Mouse (Mus musculus): ENCODE data around the gene Cxcr3.

The Cxcr3 gene

DNA sequence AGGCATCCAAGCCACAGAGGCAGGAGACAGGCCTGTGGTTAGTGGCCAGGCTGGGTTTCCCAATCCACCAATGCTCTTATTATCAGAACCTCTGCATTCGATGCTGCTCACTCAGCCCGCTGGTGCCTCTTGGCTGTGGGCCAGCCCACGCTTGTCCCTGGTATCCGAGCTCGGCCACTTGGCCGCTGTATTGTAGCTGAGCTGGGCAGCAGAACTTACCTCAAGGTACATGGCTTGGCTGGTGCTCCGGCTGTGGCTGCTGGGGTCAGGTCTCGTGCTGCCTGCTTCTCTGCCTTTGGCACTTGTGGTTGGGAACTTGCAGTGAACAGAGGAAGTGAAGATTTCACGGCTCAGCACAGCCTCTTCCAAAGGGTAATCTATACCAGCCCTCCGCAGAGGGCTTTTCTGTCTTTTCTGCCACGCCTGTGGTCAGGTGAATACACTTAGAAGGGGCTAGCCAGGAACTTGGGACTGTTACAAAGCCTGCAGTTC is at the start of gene Cxcr3:
Cxcr3 (minus strand) TSS at position 442 of the 492 bp plus-strand sequence.
- no peak for DNase-seq (ENCODE audit: low read depth, low spot score)

DNA sequence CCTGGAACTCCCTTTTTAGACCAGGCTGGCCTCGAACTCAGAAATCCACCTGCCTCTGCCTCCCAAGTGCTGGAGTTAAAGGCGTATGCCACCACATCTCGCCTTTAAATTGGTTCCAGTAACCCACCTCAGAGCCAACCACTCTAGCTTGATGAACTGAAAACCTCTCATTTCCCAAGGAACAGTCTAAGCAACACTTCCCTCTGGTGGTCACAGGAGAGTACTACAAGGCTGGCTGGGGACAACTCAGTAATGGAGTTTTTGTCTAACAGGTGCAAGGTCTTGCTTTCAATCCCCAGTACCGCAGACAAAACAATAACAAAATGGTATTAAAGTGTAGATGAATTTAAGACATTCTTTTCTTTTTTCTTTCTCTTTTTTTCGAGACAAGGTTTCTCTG is 38.0 kb upstream of the Cxcr3 start:
- peak; percentile 30 for DNase-seq (ENCODE audit: low read depth, low spot score)

DNA sequence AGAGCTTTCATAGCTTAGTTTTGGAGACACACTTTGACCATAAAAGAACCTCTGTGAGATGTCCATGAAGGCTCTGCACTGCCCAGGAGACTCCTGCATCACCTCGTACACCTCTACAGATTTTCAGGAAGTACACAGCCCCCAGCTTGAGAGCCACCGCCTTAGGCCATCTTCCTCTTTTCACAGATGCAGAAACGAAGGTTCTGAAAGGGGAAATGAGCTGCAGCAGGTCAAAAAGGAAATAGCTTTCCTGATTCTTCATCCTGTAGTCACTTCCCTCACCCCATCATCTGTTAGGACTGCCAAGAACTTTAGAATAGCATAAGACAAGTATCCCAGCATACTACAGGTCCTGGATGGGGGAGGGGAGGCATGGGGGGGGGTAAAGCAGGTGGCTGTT is 36.2 kb upstream of the Cxcr3 start:
- no peak for DNase-seq (ENCODE audit: low read depth, low spot score)

DNA sequence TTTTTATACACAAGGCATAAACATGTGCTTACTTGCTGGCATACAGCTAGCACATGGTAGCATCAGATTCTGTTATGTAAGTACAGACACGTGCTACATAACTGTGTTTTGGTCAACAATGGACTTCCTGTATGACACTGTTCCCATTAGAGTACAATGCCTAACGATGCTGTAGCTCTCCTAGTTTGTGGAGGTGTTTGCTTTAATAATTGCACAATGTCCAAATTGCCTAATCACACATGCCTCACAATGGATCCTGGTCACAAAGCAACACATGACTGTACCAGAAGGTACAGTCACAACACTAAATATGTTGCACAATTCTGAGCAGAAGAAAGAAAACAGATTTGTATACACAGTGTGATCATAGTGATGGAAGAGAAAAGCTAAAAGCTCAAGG is 35.4 kb upstream of the Cxcr3 start:
- no peak for DNase-seq (ENCODE audit: low read depth, low spot score)

DNA sequence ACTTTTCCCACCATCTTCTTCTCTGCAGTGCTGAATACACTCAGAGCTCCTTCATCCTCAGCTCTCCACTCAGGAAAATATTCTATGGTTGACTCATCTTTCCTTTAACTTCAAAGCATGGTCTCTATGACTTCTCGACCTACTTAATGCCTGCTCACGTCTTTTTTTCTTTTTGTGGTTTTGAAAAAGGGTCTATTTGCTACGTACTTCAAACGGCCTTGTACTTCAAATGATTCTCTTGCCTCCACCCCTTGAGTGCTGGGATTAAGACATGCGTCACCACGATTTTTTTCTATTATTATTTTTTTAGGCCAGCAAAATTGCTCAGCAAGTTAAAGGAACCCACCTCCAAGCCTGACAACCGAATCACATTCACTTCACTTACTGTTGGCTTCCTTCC is 33.2 kb upstream of the Cxcr3 start:
- DNase-seq (ENCODE audit: low read depth, low spot score): no peak

DNA sequence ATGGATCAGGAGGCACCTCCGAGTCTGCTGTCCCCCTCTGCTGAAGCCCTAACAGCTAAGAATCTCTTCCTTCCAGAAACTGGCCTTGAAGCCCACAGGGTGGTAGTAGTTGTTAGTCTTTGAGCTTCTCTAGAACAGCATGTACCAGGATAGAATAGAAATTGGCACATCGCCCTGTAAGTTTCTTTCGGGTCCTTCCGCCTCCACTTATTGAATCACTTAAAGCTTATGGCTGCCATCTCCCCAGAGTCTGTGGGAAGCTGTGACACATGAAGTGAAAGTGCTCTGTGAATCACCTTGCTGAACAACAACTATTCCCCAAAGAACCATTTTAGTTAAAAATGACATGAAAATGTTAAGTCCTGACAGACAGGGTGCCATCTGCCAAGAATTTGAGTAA is 31.0 kb upstream of the Cxcr3 start:
- DNase-seq (ENCODE audit: low read depth, low spot score): no peak

DNA sequence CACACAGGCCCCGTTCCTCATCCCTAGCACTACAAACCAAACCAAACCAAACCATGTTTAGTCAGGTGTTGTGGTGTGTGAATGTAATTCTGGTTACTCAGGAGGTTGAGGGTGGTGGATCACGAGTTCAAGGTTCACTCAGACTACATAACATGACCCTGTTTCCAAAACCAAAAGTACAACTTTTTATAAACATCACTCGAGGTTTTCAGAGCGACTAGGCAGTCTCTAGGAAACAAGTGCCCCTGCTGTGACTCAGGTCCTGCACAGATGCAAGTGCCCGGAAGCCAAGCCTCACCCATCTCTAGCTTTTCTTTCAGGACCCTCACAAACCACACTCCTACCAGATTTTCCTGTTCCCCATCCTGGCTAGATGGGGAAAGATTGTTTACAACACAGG is 30.6 kb upstream of the Cxcr3 start:
- no peak for DNase-seq (ENCODE audit: low read depth, low spot score)

DNA sequence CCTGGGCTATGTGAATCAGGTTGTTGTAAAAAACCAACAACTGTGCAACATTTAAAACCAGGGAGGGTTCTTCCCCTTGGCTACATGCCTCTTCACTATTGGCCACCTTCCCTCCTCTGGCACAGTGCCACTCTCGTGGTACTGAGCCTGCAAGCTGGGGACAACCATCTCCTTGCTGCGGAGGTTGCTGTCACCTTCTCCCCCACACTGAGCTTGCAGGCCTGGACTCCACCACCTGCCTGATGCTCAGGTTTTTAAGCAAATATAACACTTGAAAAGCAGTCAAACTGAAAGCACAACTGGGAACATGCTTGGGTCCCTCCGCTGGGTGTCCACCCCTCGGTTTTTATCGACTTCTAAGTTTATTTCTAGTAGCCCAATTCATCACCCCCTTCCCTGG is 20.4 kb upstream of the Cxcr3 start:
- DNase-seq (ENCODE audit: low read depth, low spot score): no peak

DNA sequence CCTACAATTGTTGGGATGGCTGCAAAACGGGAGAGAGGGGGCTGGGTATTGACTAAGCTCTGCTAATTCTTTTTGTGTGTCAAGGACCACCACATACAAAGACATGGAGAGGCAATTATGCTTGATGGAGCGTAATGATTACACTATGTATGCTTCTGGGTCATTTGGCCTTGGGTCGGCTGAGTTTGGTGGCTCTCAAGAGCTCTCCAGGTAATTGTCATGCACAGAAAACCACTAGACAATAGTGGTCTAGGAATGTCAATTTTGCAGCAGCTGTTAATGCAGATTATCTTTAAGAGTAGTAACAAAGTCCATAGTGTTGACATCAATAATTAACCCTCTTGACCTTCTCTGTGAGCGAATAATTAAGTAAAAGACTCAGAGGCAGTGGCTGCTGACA is 16.1 kb upstream of the Cxcr3 start:
- no peak for DNase-seq (ENCODE audit: low read depth, low spot score)

DNA sequence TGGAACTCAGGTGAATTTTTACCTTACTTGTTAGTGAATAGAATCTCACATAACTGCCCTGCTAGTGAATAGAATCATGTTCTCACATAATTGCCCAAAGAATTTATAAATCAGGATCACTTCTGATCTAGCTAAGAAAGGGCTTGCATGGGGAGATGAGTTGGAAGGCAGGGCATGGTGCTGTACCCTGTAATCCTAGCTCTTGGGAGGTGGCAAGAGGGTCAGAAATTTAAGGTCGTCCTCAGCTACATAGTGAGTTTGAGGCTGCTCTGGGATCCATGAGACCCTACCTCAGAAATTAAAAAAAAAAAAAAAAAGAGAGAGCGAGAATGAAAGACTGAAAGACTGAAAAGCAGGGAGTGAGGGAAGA is 7.0 kb upstream of the Cxcr3 start:
- no peak for DNase-seq (ENCODE audit: low read depth, low spot score)

DNA sequence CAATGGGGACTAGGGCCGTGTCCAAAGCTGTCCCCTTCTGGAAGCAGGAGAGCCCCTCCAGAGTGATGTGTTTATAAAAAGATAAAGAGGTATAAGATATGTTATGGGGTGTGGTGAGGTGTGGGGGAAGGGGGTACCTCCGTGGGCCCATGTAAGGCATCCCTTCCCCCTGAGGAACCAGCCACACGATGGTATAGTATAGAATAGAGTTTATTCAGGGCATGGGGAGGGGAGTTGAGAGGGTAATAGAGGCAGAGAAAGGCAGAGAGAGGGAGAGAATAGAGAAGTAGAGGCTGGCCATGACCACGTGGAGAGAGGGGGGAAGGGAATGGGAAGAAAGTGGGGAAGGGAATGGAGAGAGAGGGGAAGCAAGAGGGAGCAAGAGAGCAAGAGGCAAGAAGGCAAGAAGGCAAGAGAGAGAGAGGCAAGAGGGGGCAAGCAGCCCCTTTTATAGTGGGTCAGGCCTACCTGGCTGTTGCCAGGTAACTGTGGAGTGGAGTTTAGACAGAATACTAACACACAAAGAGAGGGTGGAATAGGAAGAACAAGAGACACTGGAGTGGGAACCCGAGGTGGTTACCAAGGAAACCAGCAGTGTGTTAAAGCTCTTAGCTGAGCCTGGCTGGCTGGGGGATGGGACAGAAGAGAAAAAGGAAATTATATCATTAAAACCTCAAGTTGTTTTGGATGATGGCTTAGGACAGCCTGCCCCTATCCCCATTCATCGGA is 6.4 kb upstream of the Cxcr3 start:
- no peak for DNase-seq (ENCODE audit: low read depth, low spot score)

DNA sequence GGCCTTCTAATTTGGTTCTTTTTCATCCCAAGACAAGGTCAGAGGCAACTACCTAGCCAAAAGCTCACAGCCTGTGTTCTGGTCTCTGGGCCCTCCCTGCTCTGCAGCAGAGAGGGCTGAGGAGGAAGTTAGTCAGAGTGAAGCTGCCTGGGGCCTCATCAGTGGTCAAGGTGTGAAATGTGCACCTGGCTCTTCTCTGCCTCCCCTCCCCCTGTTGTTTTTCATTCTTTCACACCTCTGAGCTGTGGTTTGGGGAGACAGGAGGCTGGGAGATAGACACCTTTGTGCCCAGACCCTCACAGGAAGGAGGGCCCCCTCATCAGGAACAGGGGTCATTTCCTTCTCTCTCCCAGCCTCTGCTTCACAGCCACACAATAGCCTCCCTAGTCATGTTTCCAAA is 3.1 kb upstream of the Cxcr3 start:
- DNase-seq (ENCODE audit: low read depth, low spot score): no peak

DNA sequence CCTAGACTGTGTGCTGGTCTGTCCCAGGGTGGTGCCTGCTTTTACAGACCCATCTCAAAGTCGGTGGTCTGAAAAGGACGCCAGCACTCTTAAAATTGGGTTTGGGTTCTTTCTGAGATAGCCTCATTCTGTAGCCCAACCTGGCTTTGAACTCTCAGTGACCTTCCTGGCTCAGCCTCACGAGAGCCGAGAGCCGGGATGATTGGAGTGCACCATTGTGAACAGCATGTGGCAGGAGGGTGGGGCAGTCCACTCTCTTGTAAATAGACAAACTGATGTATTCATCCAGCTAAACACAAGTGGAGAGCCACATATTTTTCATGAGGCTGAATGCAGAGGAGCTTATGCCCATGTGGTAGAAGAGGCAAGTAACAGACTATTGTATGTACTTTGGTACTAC is 912 bp upstream of the Cxcr3 start:
- DNase-seq (ENCODE audit: low read depth, low spot score): no peak

DNA sequence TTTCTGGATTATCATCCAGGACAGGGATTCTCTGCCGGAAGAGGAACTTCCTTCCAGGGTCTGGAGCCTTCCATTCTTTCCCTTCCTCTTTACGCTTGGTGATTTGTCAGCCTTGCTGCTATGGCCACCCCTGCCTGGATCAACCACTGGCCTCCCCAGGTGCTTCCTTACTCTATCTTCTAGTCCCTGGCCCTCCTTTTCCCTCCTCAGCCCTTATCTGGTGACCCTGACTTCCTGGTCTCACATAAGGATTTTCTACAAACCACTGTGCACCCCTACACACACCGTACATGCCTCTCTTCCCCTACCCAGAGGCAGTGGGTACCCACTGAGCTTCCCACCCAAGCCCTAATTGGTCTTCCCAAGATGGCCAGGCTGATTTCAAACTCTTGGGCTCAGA is 781 bp downstream of the Cxcr3 start:
- DNase-seq (ENCODE audit: low read depth, low spot score): no peak

DNA sequence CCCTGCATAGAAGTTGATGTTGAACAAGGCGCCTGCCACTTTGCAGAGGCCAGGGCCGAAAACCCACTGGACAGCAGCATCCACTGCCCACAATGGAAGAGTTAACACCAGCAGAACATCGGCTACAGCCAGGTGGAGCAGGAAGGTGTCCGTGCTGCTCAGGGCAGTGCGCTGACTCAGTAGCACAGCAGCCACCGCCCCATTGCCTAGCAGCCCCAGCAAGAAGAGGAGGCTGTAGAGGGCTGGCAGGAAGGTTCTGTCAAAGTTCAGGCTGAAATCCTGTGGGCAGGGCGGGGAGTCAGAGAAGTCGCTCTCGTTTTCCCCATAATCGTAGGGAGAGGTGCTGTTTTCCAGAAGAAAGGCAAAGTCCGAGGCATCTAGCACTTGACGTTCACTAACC is 1.4 kb downstream of the Cxcr3 start:
- DNase-seq (ENCODE audit: low read depth, low spot score): no peak

DNA sequence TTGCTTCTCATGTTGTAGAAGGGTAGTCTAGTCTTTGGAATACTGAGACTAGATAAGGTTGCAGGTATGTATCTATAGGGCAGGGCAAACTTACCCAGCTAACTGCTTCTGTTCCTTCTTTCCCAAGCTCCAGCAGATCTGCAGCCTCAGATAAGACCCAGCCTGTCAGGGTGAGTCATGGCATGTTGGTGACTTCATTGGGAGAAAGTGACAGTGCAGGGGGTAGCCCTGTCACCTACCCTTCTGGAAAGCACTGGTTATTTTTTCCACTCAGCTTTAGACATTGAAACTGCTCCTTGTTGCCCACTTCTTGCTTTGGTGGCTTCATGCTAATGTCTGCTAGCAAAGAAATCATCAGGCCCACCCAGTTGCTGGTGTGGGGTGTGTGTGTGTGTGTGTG is 4.1 kb downstream of the Cxcr3 start:
- DNase-seq (ENCODE audit: low read depth, low spot score): no peak

DNA sequence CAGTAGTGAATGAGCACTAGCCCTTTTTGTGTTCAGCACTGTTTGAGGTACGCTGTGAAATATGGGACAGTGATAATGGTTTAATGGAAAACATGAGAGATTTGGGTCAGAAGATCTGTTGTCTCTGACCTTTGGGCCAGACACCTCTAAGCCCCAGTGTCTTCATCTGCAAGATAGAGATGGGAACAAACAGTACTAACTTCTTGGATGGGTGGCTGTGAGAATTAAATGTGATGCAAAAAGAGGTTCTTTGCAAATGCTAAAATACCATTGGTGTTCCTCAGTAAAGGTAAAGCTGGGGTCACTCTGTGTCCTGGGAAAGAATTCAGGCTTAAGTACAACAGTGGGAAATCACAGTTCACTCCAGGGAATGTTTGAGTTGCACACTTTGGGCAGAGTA is 13.7 kb downstream of the Cxcr3 start:
- no peak for DNase-seq (ENCODE audit: low read depth, low spot score)

DNA sequence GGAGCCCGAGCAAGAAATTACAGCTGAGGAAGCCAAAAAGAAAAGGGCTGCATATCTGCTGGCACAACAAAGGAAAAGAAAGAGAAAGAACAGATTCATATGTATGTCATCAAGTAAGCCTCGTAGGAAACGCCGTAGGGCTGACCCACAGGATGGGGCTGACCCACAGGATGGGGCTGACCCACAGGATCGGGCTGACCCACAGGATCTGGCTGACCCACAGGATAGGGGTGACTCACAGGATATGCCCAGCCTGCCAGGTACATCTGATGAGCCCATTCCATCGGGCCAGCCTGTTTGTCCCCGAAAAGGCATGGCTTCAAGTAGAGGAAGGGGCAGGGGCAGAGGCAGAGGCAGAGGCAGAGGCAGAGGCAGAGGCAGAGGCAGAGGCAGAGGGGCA is 29.0 kb downstream of the Cxcr3 start:
- DNase-seq (ENCODE audit: low read depth, low spot score): no peak

DNA sequence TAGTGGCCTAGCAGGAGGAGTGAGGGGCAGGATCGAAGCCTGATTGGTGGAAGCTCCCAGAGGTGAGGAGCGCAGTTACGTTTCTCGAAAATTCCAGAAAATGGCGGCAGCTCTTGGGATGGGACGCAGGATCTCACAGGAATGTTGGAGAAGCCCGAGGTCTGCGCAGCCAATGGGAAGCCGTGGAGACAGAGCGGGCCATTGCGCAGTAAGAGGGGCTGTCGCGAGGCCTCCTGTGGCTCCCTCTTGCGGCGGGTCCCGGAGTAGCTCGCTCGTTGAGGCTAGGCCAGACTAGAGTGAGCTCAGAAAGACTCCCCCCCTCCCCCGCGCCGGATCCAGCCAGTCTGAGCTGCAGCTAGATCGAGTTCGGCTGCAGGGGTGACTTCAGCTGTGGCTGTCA is 35.8 kb downstream of the Cxcr3 start:
- no peak for DNase-seq (ENCODE audit: low read depth, low spot score)

DNA sequence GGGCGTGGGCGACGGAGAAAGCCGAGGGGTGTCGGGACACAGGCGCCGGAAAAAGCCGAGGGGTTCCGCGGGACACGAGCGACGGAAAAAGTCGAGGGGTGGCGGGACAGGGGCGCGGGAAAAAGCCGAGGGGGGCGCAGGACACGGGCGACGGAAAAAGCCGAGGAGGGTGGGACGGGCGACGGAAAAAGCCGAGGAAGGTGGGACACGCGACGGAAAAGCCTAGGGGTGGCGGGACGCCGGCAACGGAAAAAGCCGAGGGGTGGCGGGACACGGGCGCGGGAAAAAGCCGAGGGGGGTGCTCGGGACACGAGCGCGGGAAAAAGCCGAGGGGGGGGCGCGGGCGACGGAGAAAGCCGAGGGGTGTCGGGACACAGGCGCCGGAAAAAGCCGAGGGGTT is 36.5 kb downstream of the Cxcr3 start:
- DNase-seq (ENCODE audit: low read depth, low spot score): no peak

DNA sequence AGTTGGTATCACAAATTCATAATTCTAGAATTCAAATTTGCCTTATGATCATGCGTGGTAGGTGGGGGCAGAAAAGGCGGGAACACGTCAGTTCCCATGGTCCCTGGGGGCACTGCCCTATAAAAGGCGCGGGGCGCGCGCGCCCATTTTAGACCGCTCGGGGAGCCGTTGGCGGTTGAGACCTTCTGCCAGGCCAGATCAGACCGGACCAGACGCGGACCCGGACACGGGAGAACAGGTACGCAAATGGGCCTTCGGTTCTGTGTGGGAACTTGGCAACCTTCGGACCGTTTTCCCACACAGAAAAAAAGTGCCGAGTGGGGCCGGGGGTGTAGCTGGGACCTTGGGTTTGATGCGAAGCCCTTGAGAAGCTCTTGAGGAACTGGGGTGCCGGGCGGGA is 38.4 kb downstream of the Cxcr3 start:
- DNase-seq (ENCODE audit: low read depth, low spot score): no peak

All from embryo, embryonic 11.5 days (tissue).